Mouse (Mus musculus) testis, adult 2 months (tissue): ENCODE measurements around the gene Atoh8.

Experiments used
- CTCF ChIP-seq: fragments of 200-500 bp; IDR thresholded peaks from 2 replicates; pipeline ENCODE4 v1.5.1; 2012; ENCODE audit warnings: low read depth, mild to moderate bottlenecking, inconsistent platforms, low read length, moderate library complexity; ENCODE audit not compliant: control insufficient read depth, insufficient read depth, insufficient replicate concordance
- POLR2A ChIP-seq: fragments of 200-500 bp; IDR thresholded peaks from 2 replicates; pipeline ENCODE4 v1.6.1; 2012; ENCODE audit warnings: low read depth, mild to moderate bottlenecking, inconsistent platforms, low read length, moderate library complexity; ENCODE audit not compliant: control insufficient read depth

GRCm38 (mm10) chr6:72235807-72236407, 530 bp upstream of the Atoh8 start:
- TF ChIP-seq POLR2A (no peak), CTCF (no peak)
